Mouse (Mus musculus) regulatory T cell (primary cell): ENCODE measurements around the gene Olfr1406.
"Not testable (repeated sequence)": the region's sequence is repeated elsewhere in the genome, so short reads cannot be mapped to it uniquely, and the experiment has no call there.

Experiments
- in situ Hi-C: fragments of 300-600 bp; cut with MboI, MseI; formaldehyde crosslinking; loops from one replicate; pipeline ENCODE4 v1.15.1; 2025; ENCODE audit warnings: high pct_unique_total_duplicates

Gene Olfr1406

DNA sequence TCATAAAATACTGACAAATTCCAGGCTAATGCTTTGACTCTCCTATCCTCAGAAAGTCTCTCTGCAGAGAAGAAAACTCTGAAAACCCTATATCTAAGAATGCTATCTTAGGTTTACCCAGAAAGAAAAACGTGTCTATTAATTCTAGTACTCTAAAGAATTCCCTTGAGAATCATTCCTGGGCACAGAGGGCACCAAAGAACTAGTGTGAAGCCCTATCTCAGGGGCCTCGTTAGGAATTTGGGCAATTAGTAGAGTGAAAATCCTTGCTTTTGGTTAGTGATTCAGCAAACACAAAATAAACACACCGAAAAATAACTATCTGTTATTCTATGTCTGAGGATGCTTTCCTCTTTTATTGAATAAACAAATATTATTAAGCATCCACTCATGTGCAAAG, at the start of gene Olfr1406:
Olfr1406 (minus strand) TSS at position 101 of the 400 bp plus-strand sequence.
- in situ Hi-C loops = no loop called here

GRCm38 (mm10) chr1:173237004-173237403, 46.6 kb upstream of the Olfr1406 start:
- in situ Hi-C loops = not testable (repeated sequence)

DNA sequence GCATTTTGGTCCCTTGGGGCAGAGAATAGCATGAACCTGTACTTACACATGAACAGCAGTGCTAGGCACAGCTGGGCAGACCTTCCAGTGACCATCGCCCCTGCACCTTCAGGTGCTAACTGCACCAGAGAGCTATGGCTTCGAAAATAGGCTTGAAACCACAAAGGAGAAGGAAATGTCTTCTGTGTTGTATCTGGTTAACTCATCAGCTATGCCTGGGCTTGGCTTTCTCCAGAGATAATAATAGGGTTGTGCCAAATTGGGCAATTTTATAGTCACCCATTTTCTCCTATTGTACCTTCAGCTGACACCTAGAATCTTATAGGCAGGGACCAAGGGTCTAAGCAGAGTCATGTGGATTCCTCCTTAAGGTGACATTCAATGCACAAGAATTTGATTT, 36.6 kb upstream of the Olfr1406 start, which contains the start of gene Fcer1a:
Fcer1a (minus strand) TSS at position 134 of the 400 bp plus-strand sequence.
- in situ Hi-C loops = no loop called here

- in situ Hi-C loops = no loop called here
These were observed 26.0 kb upstream of the Olfr1406 start for GRCm38 (mm10) chr1:173216481-173216880.

- in situ Hi-C loops = no loop called here
These were observed 21.7 kb upstream of the Olfr1406 start, which contains the start of gene Olfr1404 for GRCm38 (mm10) chr1:173212092-173212491. Gene Olfr1404 (plus strand): TSS chr1:173212392.

- in situ Hi-C loops = no loop called here
These were observed 7.1 kb upstream of the Olfr1406 start, which contains the start of gene Olfr218 for GRCm38 (mm10) chr1:173197508-173197907. Gene Olfr218 (plus strand): TSS chr1:173197808.

DNA sequence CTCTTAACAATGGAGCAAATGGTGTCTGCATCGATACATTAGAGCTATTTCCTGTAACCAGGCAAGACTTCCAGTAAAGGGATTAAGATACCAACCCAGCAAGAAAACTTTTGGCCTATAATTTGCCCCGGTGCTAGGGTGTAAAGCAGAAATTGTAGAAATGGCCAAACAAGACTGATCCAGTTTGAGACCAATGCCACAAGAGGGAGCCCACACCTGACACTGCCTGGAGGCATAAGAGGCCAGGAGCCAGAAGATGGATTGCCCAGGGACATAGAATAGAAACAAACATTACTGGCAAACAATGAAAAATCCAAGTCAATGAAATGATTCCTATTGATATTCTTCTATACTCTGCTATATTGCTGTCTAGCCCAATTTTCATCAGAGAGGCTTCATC, 5.9 kb upstream of the Olfr1406 start:
- in situ Hi-C loops = no loop called here

GRCm38 (mm10) chr1:173192059-173192458, 1.6 kb upstream of the Olfr1406 start:
- in situ Hi-C loops = no loop called here

- in situ Hi-C loops = no loop called here
These were observed 16.1 kb downstream of the Olfr1406 start for GRCm38 (mm10) chr1:173174154-173174842.

GRCm38 (mm10) chr1:173137274-173137673, 53.2 kb downstream of the Olfr1406 start, which contains the start of gene Olfr1408:
Gene Olfr1408 (minus strand): TSS chr1:173137374.
- in situ Hi-C loops = no loop called here
